Mouse (Mus musculus) WW6 (cell line): Measurements from ENCODE around the gene Rabep1.
"Not testable (repeated sequence)": the region's sequence is repeated elsewhere in the genome, so short reads cannot be mapped to it uniquely, and the experiment has no call there.

ENCODE experiments used
- DNase-seq: peaks from one replicate; pipeline ENCODE4 v3.0.0-alpha.2; 2013; ENCODE audit warnings: low read depth, low spot score

The Rabep1 gene

DNA sequence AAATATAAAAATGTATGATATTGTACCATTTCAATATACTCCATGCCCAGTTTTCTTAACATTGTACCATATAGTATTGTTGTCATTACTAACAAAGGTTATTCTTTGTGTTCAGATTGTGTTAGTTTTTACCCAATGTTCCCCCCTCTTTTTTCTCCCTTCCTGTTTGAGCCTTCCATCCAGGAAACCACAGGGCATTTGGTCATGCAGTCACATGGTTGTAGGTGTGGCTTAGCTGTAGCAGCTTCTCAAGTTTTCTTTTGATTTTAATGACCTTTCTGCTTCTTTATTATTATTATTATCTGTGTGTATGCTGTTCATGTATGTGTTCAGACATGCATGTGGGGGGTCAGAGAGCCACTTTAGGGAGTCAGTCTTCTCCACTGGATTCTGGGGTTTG lies 47.0 kb downstream of the Rabep1 start:
- DNase-seq = no peak

DNA sequence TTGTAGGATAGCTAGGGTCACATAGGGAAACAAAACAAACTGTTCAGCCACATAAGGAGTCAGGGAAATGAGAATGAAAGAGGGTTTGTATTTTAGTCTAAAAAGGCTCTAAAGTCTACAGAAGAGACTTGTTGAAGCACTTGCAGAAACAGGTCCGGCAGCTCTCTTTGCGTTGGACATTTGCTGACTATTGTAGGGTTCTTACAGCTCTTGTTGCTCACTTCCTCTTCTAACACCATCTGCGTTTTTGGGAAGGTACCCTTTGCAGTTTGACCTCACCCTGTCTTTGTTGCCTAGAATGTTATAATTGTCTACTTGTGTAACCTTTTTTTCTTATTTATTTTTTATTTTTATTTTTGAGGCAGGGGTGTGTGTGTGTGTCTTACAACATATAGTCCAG lies 53.1 kb downstream of the Rabep1 start:
- no peak for DNase-seq

DNA sequence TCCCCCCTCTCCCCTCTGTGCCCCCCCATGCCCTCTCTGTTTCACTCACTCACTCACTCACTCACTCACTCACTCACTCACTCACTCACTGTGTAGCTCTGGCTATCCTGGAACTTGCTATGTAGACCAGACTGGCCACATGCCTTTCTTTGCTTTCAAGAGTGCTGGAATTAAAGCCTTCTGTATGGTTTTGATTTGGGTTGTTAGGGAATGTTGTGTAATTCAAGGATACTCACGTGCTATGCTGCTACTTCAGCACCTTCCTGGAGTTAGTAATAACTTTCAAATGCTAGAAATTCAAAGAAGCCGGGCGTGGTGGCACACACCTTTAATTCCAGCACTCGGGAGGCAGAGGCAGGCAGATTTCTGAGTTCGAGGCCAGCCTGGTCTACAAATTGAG lies 53.6 kb downstream of the Rabep1 start:
- DNase-seq = not testable (repeated sequence)

DNA sequence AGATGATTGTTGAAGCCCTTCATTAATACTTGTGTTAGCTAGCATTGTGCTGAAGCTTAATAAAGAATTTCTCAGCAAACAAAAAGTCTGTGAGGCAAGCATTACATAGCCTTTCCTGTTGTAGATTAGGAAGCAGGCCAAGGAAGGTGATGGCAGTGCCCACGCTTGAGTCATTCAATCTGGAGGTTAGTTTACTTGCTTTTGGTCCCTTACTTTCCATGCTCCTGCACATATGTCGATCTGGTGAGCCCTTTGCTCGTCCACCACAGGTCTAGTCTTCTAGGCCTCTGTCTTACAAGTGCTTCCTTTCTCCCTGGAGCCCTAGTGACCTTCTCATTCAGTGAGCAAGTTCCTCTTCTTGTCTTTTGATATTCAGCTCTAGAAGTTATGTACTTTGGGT lies 62.1 kb downstream of the Rabep1 start:
- DNase-seq = no peak

DNA sequence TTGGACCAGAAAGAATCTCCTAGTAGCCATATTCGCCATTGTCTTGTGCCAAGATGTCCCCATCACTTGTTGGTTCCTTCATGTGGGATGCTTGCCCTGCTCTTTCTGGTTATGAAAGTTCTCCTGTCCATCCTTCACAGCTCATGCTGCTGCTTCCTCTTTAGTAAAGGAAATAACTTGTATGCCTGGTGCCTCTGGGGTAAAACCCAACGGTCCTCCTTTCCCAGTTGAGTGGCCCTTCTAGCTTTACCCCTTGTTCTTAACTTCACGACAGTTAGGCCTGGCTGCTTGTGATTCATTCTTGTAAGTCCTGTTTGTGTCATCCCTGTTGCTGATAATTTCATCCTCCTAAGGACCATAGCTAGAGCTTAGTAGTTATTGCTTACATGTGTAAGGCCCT lies 66.7 kb downstream of the Rabep1 start:
- no peak for DNase-seq

DNA sequence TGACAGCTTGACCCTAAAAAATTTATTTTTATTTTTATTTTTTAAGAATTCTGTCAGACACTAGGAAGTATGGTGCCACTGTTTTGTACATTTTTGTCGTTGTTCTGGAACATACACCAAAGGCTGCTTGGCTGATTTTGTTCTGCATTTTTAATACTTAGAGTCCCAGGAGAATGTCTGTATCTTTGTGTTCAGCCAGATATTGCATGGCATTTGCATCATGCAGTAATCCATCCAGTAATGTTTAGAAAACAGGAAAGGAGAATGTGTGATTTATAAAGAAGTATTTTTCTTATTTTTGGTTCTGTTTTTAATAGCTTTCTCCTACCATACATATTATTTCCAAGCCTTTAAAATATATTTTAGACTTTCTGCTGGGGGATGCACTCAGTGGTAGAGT lies 67.3 kb downstream of the Rabep1 start:
- no peak for DNase-seq

DNA sequence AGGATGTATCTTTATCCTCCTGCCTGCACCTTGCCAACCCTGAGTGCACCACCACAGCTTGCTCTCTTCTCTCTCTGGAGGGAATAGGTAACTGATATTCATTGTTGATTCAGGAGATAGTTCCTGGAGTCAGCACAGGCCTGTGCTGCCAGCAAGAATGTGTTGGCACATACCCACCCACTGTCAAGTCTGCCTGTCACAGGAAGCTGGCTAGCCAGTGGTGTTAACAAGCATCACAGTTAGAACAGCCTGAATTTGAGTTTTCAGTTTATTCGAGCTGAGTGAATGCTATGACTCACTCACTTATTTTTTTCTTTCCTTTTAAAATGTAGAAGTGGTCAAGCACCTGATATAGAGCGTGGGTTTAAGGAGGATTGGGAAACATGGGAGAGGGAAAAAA lies 73.3 kb downstream of the Rabep1 start:
- no peak for DNase-seq

DNA sequence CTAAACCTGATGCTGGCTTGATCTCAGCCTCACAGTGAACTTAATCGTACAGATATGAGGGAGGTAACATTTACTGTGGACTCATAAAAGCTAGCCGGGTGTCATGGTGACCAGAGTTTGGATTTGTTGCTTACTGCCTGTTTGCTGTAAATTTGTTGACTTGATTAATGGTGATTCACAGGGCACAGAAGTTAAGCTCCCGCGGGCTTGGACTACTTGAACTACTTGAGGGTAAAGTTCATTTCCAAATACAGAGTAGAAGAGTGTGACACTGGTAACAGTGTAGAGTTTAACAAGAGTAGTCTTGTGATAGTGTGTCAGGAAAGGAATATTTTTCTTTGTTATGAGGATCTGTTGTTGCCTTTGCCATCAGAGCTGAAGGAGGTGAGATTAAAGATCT lies 74.9 kb downstream of the Rabep1 start:
- no peak for DNase-seq

DNA sequence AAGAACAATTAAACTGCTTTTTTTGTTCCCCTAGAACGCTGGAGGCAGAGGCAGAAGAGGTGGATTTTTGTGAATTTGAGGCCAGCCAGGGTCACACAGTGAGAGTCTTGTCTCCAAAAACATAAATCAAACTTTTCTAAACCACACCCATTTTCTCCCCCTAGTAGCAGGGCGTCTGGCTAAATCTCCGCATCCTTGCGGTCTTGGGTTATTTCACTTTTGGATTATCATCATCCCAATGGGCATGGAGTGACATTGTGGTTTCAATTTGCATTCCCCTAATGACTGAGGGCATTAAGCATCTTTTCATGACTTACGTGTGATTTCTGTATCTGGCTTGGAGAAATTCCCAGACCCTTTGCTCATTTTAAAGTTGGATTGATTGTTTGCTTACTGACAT lies 86.9 kb downstream of the Rabep1 start:
- DNase-seq = no peak

DNA sequence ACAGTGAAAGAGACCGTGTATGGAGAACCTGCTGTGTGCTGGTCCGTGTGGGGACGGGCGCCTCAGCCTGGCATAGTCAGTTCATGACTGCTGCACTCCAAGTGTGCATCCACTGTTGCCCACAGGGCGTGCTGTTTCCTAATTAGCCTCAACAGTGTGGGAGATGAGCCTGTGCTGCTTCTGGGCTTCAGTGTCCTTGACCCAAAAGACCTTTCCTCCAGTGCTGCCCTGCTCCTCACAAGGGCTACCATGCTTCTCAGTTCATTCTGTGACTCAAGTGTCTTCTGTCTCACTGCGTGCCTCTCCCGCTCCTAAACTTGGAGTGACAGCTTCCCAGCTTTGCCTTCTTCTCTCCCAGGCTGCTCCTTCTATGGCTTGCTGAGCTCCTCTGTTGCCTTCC lies 90.7 kb downstream of the Rabep1 start:
- no peak for DNase-seq

DNA sequence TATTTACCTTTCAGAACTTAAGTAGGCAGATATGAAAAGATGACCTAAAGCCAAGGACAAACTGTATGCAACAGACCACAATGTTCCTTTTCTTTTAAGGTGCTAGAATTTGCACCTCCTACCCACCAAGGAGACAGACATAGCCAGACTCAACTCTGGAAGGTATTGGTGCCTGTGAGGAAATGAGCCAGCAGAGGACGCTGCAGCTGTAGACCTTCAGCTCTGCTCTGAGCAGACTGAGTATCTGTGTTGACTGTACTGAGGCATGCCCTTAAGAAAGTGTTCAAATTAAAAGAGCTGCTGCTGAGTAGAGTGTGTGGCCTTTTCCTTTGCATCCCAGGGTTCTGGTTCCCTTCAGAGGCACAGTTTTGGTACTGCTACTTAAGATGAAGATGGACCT lies 98.0 kb downstream of the Rabep1 start:
- no peak for DNase-seq

DNA sequence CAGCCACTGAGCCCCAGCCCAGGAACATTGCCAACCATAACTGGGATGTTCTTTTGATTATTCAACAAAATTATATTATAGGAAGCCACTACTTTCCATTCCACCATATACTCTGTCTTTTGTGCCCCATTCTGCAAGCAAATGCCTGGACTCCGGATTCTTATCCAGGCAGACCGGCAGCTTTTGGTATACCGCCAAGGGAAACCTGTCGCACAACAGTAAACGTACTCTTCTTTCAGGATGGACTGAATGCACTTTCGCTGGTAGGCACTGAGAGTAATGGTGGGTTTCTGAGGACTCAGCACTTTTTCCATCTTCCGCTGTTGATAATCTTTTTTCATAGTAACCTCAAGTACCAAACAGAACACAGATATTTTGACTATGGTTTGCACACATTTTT lies 99.1 kb downstream of the Rabep1 start:
- no peak for DNase-seq

DNA sequence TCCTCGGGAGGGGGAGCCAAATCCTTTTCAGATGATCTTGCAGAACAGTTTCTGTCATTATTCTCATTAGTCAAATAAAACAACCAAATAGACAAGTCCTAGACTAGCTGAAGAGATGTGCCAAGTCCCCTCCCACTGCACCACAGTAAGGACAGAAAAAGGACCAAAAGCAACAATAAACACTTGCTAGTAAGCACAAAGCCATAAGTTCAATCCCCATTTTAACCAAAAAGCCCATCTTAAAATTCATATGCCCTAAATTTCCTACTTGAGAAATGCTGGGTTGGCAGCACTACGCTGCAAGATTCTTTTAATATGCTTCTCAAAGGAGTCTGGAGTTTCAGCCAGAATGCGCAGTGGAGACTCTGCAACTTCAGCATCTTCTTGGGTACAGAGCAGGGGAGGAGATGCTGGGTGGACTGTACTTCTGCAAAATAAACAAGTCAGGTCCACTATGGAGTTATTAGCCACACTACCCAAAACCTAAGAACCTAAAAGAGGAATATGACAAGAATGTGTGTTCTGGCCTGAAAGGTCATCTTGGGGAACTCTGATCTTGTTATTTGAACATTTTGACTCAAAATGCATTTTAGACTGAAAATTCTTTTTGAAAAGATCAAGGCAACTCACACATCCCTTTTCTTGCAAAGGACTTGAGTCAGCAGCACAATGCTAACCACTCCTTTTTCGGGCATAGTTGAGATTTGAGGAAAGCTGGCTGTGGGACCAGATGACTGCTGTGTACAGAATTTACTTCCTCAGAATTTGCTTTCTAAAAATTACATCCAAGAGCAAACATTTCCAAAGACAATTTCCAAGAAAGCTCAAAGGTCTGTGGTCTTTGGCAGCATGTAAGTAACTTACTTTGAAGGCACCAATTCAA lies 100.6 kb downstream of the Rabep1 start:
- no peak for DNase-seq

DNA sequence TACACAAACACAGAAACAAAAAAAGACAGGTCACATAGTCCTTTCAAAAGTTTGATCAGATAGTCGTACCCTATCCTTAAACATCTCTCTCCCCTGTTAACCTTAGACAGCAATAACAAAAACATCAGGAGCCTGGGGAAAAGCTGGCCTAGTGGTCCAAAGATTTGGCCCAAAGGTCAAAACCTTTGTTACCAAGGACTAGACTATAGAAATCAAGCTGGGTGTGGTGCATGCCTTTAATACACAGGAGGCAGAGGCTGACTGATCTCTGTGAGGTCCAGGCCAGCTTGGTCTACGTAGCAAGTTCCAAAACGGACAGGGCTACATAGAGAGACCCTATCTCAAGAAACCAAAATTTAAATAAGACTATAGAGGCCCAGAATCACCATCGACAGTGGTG lies 110.1 kb downstream of the Rabep1 start:
- DNase-seq = no peak

DNA sequence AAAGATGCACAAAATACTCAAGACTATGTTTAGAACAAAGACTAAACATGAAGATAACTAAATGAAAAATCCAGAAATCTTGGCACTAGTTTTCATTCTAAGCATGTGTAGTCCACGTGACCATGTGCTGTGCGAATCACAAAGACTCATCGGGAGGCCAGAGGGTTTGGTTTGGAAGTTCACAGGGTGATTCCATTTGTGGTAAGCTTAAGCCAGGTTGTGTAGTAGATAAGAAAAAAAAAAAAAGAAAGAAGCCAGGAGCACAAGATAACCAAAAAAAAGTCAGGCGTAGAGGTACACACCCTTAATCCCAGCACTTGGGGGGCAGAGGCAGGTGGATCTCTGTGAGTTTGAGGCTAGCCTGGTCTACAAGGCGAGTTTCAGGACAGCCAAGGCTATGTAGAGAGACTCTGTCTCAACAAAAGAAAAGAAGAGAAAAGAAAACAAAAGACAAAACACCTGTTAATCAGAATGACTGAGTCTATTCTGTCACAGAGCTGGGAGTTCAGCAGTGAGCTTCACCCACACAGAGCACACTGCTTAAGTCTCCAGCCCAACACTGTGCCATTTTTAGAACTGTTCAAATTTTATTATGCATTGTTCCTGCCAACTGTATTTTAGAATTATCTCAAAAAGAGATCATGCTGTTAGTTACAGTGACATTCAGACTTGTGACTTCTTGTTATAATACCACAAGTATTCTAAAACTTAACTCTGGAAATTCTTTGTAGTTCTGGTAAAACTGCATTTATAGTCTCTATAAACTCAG lies 116.4 kb downstream of the Rabep1 start:
- DNase-seq = no peak

DNA sequence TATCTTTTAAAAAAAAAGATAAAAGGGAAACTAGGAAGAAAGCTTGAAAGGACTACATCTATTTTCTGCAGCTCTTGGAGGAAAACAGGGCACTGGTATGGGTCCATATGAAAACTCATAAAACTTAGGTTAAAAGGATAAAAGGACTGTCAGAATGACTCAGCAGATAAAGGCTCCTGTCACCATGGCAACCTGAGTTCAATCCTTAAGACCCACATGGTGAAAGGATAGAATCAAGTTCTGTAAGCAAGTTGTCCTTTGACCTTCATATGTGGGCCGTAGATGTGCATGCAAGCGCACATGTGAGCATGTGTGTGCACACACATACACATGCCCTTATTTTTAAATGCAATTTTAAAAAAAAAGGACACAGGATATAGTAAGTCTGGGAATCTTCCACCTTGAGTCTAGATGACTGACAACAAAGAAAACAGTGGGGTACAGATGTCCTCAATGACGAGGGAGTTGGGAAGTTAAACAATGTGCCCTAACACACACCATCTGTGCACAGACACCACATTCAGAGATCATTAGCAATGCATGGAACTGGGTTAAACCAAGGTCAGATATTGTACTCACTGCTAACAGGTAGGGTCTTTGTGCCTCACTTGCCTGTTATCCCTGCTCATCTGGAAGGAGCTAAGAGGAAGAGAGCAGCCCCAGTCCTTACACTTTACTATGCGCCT lies 119.8 kb downstream of the Rabep1 start:
- no peak for DNase-seq

DNA sequence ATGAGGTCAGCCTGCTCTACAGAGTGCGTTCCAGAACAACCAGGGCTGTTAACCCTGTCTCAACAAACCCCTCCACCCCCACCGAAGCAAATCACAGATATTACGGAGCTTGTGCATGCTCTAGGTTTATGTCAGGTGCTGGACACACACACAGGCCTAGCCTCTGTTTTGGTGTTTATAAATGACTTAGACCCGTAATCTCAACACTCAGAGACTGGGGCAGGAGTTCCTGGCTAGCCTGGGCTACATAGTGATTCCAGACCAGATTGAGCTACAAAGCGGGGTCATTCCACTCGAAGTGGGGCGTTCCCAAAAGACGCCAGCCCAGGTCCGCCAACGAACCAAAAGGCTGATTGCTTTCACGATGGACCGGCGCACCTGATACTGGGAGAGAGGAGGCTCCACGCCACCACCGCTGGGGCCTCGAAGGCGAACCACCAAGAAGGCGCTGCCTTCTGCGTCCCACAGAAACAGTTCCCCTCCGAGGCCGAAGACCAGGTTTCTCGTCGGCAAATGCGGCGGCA lies 124.8 kb downstream of the Rabep1 start:
- no peak for DNase-seq

DNA sequence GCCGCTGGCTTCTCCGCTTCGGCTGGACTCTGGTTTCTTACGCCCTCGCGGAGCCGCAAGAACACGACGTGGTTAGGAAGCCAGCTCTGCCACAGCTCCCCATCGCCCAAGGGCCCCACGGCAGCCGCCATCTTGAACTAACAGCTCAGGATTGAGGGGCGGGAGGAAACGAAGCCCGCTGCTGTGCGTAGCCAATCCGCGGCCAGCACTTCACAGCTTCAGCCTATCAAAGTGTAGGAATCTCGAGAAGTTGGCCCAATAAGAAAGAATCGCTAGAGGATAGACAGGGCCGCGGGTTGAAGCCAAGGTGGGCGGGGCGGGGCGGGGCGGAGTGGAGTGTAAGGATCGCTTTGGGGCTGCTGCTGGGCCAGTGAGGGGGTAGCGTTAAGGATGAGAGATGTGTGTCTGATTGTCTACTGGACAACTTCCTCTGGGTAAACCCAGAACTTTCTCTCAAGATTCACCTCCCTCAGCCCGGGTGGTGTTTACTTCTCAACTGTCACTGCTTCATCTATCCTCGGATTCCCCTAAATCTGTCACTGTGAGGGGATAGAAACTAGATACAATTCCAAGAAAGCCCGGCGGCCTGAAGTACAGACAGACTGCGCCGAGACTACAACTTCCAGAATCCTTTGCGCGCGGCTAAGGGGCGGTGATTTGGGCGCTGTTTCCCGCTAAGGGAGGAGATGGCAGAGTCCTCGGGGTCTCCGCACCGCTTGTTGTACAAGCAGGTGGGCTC lies 125.4 kb downstream of the Rabep1 start, which contains the start of the genes Nup88 and Rpain:
TSS of gene Nup88 (minus strand) at position 153 of the 739 bp plus-strand sequence.
TSS of gene Rpain (plus strand) at position 393 of the 739 bp plus-strand sequence.
- DNase-seq = peak; percentile 97

DNA sequence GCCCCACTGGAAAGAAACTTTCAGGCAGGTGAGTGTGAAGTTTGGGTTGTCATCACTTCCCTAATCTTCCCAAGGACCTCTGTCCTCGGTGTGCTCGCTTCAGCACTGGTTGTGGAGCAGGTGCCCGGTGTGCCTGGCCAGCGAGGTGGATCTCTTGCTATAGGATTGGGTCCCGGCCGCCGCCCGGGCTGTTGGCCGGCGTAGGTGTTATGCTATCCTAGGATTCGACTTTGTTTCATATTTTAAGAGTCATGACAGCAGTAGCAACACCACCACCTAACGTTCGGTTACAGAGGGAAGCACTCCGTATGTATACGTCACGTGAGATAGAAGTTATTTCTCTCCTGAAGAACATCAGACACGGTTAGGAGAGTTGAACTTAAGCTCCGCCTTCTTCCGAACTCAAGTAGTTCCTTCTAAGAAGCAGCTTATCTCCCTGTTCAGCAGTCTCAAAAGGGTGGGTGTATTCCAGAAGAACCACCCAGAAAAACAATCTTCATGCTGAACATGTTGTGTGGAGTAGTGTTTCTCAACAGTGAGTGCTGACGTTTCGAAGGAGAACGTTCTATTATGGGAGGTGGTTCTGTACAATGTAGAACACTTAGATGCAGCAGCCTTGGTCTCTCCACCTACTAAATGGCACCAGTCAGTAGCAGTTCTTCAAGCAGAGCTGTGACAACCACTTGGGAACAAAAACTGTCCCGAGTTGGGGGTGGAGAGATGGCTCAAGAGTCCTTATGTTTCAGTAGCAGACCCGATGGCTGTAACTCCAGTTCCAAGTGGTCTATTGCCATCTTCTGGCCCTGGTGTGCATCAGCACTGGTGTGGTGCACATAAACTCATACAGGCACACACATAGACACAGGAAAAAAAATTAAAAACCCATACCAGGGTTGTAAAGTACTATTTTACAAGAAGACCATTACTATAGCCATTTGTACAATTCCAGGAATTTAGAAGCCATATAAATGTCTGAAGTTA lies 126.3 kb downstream of the Rabep1 start:
- DNase-seq = no peak

DNA sequence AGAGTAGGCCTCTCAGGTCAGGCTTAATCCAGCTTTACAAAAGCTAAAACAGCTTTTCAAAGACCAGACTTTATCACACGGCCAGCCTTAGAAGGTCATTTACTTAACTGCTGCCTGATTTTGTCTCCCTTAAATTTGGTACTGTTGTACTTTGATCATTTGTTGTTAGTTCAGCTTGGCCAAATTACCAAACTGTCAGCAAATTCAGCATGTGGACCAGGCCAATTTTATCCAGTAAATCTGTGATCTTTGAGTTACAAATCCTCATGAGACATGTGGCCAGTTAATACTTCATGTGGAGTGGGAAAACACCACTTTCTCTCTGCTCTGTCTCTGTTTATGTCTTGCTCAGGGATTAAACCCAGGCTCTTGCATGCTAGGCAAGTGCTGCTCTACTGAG lies 128.0 kb downstream of the Rabep1 start:
- no peak for DNase-seq
